Mouse (Mus musculus) testis, adult 2 months (tissue): Measurements from ENCODE around the gene Dpagt1. TPM values are rescaled to one million over a fixed set of nuclear protein-coding genes. Genes with fewer than 3 reads are reported as not detected.

ENCODE experiments used
- H3K27ac ChIP-seq: fragments of 200-500 bp; 2 replicates; pipeline ENCODE4 v1.5.1; 2012; ENCODE audit warnings: low read depth, low read length; ENCODE audit not compliant: control insufficient read depth, insufficient read depth
- H3K27me3 ChIP-seq: fragments of 200-500 bp; 2 replicates; pipeline ENCODE4 v1.6.1; 2012; ENCODE audit warnings: mild to moderate bottlenecking, low read length, moderate library complexity; ENCODE audit not compliant: control insufficient read depth, insufficient read depth
- H3K36me3 ChIP-seq: fragments of 200-500 bp; 2 replicates; pipeline ENCODE4 v1.6.1; 2012; ENCODE audit warnings: mild to moderate bottlenecking, low read length; ENCODE audit not compliant: control insufficient read depth, insufficient read depth
- H3K4me1 ChIP-seq: fragments of 200-500 bp; 2 replicates; pipeline ENCODE4 v1.6.1; 2012; ENCODE audit warnings: low read length; ENCODE audit not compliant: control insufficient read depth, insufficient read depth
- H3K4me3 ChIP-seq: fragments of 200-500 bp; 2 replicates; pipeline ENCODE4 v1.5.1; 2012; ENCODE audit warnings: low read depth, mild to moderate bottlenecking, low read length, moderate library complexity, mixed read lengths; ENCODE audit not compliant: control insufficient read depth
- CTCF ChIP-seq: fragments of 200-500 bp; IDR thresholded peaks from 2 replicates; pipeline ENCODE4 v1.5.1; 2012; ENCODE audit warnings: low read depth, mild to moderate bottlenecking, inconsistent platforms, low read length, moderate library complexity; ENCODE audit not compliant: control insufficient read depth, insufficient read depth, insufficient replicate concordance
- POLR2A ChIP-seq: fragments of 200-500 bp; IDR thresholded peaks from 2 replicates; pipeline ENCODE4 v1.6.1; 2012; ENCODE audit warnings: low read depth, mild to moderate bottlenecking, inconsistent platforms, low read length, moderate library complexity; ENCODE audit not compliant: control insufficient read depth
- polyA plus RNA-seq: library from polyadenylated mRNA; depleted of rRNA; stranded (reverse); fragments of >200 nt; gene quantifications from 2 replicates; pipeline ENCODE4 v1.2.3, GENCODE M21; 2012

Dpagt1 gene
- polyA plus RNA-seq, 1 experiment = 6.5 TPM

- H3K27me3 ChIP-seq = no peaks in the 10 kb centered on the region
- H3K4me1 ChIP-seq = peaks cover 19% of the 10 kb centered on the region
- peaks cover 2% of the 10 kb centered on the region; the same call in 1 of the 2 replicates for H3K36me3 ChIP-seq
- peak overlapping the region; percentile 90 for H3K27ac ChIP-seq
- TF ChIP-seq POLR2A = peak; percentile 60
- no peak for TF ChIP-seq CTCF
- peak overlapping the region; percentile 95 for H3K4me3 ChIP-seq
Observed at GRCm38 (mm10) chr9:44326371-44327063, 698 bp downstream of the Dpagt1 start.

- H3K27ac ChIP-seq = peak overlapping the region; percentile 90
- H3K4me1 ChIP-seq = peaks cover 19% of the 10 kb centered on the region
- H3K27me3 ChIP-seq = no peaks in the 10 kb centered on the region
- TF ChIP-seq POLR2A = no peak
- no peak for TF ChIP-seq CTCF
- peaks cover 2% of the 10 kb centered on the region; the same call in 1 of the 2 replicates for H3K36me3 ChIP-seq
- peak overlapping the region; percentile 95 for H3K4me3 ChIP-seq
Observed at GRCm38 (mm10) chr9:44327064-44327711, 1.4 kb downstream of the Dpagt1 start.

GRCm38 (mm10) chr9:44327926-44328325, 2.1 kb downstream of the Dpagt1 start:
- no peak overlapping the region for H3K27ac ChIP-seq
- H3K36me3 ChIP-seq = peaks cover 2% of the 10 kb centered on the region
- peaks cover 19% of the 10 kb centered on the region for H3K4me1 ChIP-seq
- no peak overlapping the region for H3K4me3 ChIP-seq
- no peaks in the 10 kb centered on the region for H3K27me3 ChIP-seq
- no peak for TF ChIP-seq CTCF
- no peak for TF ChIP-seq POLR2A

- no peak overlapping the region for H3K27ac ChIP-seq
- no peak overlapping the region for H3K4me3 ChIP-seq
- H3K27me3 ChIP-seq = no peaks in the 10 kb centered on the region
- no peak for TF ChIP-seq CTCF
- no peak for TF ChIP-seq POLR2A
- H3K4me1 ChIP-seq = peaks cover 21% of the 10 kb centered on the region
- H3K36me3 ChIP-seq = peaks cover 5% of the 10 kb centered on the region
Observed at GRCm38 (mm10) chr9:44330736-44331135, 4.9 kb downstream of the Dpagt1 start.

- Histone ChIP-seq H3K4me3 (peak overlapping the region; percentile 70), H3K27ac (no peak overlapping the region), H3K4me1 (peaks cover 7% of the 10 kb centered on the region), H3K27me3 (no peaks in the 10 kb centered on the region), H3K36me3 (peaks cover 7% of the 10 kb centered on the region)
- TF ChIP-seq CTCF = no peak
- no peak for TF ChIP-seq POLR2A
Observed at GRCm38 (mm10) chr9:44332918-44333638, 7.3 kb downstream of the Dpagt1 start.

- TF ChIP-seq POLR2A = peak; percentile 100
- TF ChIP-seq CTCF = peak; percentile 18; the same call in 1 of the 2 replicates
- H3K27me3 ChIP-seq = no peaks in the 10 kb centered on the region
- H3K4me3 ChIP-seq = peak within 1 kb of the TSS; percentile 98
- peak within 1 kb of the TSS; percentile 98 for H3K27ac ChIP-seq
- peaks cover 7% of the 10 kb centered on the region for H3K4me1 ChIP-seq
- peaks cover 7% of the 10 kb centered on the region for H3K36me3 ChIP-seq
Observed at GRCm38 (mm10) chr9:44334396-44335330, 8.8 kb downstream of the Dpagt1 start, which contains the start of gene H2afx. H2afx (plus strand) TSS chr9:44334694.
